In genomic region chr7:81837771-81838170, GRCm38 (mm10) we compare ENCODE assay signal across 33 mouse cellular contexts. TPM values are rescaled to one million over a fixed set of nuclear protein-coding genes. Genes with fewer than 3 reads are reported as not detected.
"Had no signal": no experiment of that assay in that cellular context is flagged by ENCODE, and none has a peak within 500 bp of the region (broad histone marks: within the 10 kb centered on the region; RNA-seq: fewer than 3 reads in every experiment).

No protein-coding gene starts in this region.

RNA-seq across cellular contexts. Expression of gene Gm10160, which starts 17.8 kb away (rescaled TPM):
- total RNA-seq: common myeloid progenitor, adult 5-6 weeks; forebrain, postnatal 0 days; gastrocnemius, adult 18-20 months; gastrocnemius, adult 2 months; gastrocnemius, adult 8-10 months; gastrocnemius, postnatal 10 days; gastrocnemius, postnatal 14 days; gastrocnemius, postnatal 25 days; gastrocnemius, postnatal 36 days; gastrocnemius, postnatal 4 days; granulocyte monocyte progenitor cell, adult 5-6 weeks; heart, adult 18-20 months; heart, adult 2 months; heart, adult 8-10 months had no signal
- polyA plus RNA-seq: cortical plate, adult 2 months; embryonic facial prominence, embryonic 10.5 days; embryonic facial prominence, embryonic 11.5 days; embryonic facial prominence, embryonic 12.5 days; embryonic facial prominence, embryonic 13.5 days; embryonic facial prominence, embryonic 14.5 days; embryonic facial prominence, embryonic 15.5 days; erythroblast, embryonic 14.5 days; forebrain, embryonic 10.5 days; forebrain, embryonic 11.5 days; forebrain, embryonic 12.5 days; forebrain, embryonic 13.5 days; forebrain, embryonic 14.5 days; forebrain, embryonic 15.5 days; forebrain, embryonic 16.5 days; forebrain, postnatal 0 days; frontal cortex, adult 2 months; gonadal fat pad, adult 2 months; heart, adult 2 months; heart, embryonic 10.5 days; heart, embryonic 11.5 days had no signal
